Mouse (Mus musculus) brain, adult 2 months (tissue): ENCODE measurements around the gene Rnf26.

Experiments used
- DNase-seq: peaks from one replicate; pipeline ENCODE4 v3.0.0; 2011; ENCODE audit warnings: low read depth, low spot score

Gene Rnf26

GRCm38 (mm10) chr9:44113105-44113789, at the start of gene Rnf26, which contains the start of gene Gm49380:
Gene Rnf26 (minus strand): TSS chr9:44113517.
Gene Gm49380 (minus strand): TSS chr9:44113500.
- peak; percentile 99 for DNase-seq

GRCm38 (mm10) chr9:44159886-44160285, 46.6 kb upstream of the Rnf26 start:
- DNase-seq = no peak

GRCm38 (mm10) chr9:44147290-44147689, 34.0 kb upstream of the Rnf26 start:
- no peak for DNase-seq

GRCm38 (mm10) chr9:44144718-44145060, 31.4 kb upstream of the Rnf26 start:
- peak; percentile 81 for DNase-seq

- DNase-seq = peak; percentile 81
Measured at GRCm38 (mm10) chr9:44144023-44144717, 30.9 kb upstream of the Rnf26 start.

- no peak for DNase-seq
Measured at GRCm38 (mm10) chr9:44143421-44143820, 30.1 kb upstream of the Rnf26 start.

GRCm38 (mm10) chr9:44141951-44142350, 28.6 kb upstream of the Rnf26 start:
- DNase-seq = no peak

- DNase-seq = no peak
Measured at GRCm38 (mm10) chr9:44137846-44138245, 24.5 kb upstream of the Rnf26 start.

- DNase-seq = peak; percentile 52
Measured at GRCm38 (mm10) chr9:44135731-44136411, 22.6 kb upstream of the Rnf26 start.

- DNase-seq = peak; percentile 34
Measured at GRCm38 (mm10) chr9:44134851-44135730, 21.8 kb upstream of the Rnf26 start.

- DNase-seq = peak; percentile 73
Measured at GRCm38 (mm10) chr9:44134101-44134850, 21.0 kb upstream of the Rnf26 start, which contains the start of gene Mcam. Gene Mcam (plus strand): TSS chr9:44134469.

- peak; percentile 56 for DNase-seq
Measured at GRCm38 (mm10) chr9:44133287-44133686, 20.0 kb upstream of the Rnf26 start.

- DNase-seq = no peak
Measured at GRCm38 (mm10) chr9:44132200-44132599, 18.9 kb upstream of the Rnf26 start.

- DNase-seq = no peak
Measured at GRCm38 (mm10) chr9:44131276-44131590, 17.9 kb upstream of the Rnf26 start.

GRCm38 (mm10) chr9:44130581-44131275, 17.4 kb upstream of the Rnf26 start:
- DNase-seq = peak; percentile 88

GRCm38 (mm10) chr9:44130034-44130433, 16.7 kb upstream of the Rnf26 start:
- peak; percentile 66 for DNase-seq

GRCm38 (mm10) chr9:44129633-44130032, 16.3 kb upstream of the Rnf26 start:
- DNase-seq = no peak

GRCm38 (mm10) chr9:44127351-44127801, 14.1 kb upstream of the Rnf26 start:
- no peak for DNase-seq

- no peak for DNase-seq
Measured at GRCm38 (mm10) chr9:44126746-44127145, 13.4 kb upstream of the Rnf26 start.
